Mouse (Mus musculus) urinary bladder, adult 2 months (tissue): Measurements from ENCODE around the gene Tenm2. TPM values are rescaled to one million over a fixed set of nuclear protein-coding genes. Genes with fewer than 3 reads are reported as not detected.

Experiments used
- DNase-seq: peaks from one replicate; pipeline ENCODE4 v3.0.0; 2022; ENCODE audit warnings: low spot score
- polyA plus RNA-seq: library from polyadenylated mRNA; depleted of rRNA; stranded (reverse); fragments of >200 nt; gene quantifications from 2 replicates; pipeline ENCODE4 v1.2.3, GENCODE M21; 2012

The Tenm2 gene
- polyA plus RNA-seq, 1 experiment = 2.2 TPM

DNA sequence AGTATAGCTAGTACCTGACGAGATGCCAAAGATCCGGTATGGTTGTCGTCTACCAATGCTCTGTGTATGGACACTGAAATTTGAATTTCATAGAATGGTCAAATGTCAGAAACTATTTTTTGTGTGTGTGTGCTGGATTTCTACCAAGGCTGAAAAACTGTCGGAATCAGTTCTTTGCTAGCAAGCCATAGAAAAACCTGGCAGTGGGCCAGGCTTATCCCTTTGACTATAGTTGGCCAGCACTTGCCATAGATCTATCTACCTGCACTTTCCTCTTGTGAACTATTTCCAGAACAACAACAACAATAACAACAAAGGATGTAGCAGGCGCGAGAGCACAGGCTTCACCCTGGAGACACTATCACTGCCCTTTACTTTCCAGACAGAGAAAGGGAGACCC is 1098.5 kb downstream of the Tenm2 start:
- no peak for DNase-seq

DNA sequence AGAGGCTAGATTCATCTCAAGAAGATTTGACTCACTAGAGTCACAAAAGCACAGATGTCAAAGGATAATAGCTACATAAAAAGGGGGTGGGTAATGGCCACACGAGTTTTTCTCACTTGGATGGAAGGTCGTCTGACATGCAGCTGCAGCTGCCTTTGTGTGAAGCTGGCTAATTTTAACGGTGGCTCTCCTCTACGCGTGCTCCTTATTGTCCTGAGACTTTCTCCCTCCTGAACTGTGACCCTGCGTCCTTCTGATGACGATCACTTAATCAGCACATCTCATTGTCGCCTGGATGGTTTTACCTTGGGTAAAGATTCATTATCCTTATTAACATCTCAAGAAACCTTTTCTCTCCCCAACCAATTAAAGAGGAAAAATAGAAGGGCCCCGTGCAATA is 1101.1 kb downstream of the Tenm2 start:
- no peak for DNase-seq

DNA sequence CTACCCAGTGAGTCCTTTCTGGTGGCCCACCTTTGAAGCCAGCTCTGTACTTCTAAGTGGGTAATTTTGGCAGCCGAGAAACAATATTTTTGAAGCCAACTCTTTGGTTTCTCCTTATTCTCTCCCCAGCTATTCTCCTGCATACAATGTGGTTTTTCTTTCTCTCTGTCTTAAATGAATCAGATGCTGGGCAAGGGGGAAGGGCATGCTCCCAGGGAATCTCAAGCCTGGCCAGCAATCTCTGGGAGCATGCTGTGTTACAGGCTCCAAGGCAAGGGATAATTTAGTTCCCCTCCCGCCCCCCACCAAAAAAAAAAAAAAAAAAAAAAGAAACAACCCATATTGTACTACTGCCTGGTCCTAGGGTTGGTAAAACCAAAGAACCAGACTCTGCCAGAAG is 1112.5 kb downstream of the Tenm2 start:
- no peak for DNase-seq

DNA sequence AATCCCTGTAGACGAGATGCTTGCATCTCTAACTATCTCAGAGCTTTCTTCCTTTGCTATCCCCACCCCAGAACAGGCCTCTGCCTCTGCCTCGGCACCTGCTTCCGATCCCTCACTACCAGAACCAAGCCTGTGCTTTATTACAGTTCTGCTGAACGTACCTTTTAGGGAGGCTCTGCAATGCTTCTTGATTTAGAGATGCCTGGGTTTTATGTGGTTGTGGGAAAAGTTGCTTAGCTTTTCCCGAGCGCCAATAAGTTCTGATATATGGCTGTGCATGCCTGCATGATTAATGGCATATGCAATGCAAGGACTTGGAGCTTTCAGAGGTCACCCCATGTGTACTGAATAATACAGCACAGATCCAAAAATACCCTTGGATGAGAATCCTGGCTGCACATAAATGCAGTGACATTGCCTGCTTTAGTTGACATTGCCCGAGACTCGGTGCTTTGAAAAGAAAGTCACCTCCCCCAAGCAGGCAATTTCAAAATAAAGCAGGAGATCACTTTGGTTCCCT is 1114.3 kb downstream of the Tenm2 start:
- no peak for DNase-seq

DNA sequence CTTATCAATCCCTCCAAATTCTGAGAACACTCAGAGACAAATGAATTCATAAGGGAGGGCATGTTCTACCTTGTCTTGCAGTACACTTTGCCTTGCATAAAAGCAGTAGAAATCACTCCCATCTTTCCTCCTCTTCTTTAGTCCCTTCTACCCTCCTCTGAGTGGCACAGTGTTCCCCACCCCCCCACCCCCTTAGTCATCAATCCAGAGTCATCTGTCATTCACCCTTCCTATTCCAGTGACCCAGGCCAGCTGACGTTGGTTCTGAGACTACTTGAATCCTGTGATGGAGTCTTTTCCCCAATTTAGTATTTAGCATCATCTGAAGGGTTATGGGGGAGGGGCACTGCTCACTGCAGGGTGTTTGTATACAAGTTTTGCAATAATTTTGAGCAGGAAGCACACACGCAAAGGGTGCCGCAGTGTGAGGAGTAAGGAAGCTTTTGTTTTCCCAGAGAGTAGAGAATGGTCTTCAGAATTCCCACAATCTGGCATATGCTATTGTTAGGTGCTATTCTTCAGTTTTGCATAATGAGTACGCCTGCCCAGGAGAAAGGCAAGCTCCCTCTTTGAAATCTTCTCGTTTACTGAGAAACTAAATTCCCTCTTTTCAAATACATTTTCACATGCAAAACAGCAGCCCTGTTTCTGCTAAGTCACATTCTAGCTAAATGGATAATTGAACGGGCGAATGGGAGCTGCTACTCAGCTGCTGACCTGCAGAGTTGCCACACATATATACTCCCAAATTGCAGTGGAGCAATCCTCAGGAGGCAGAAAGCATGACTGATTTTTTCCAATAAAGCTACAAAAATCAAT is 1115.0 kb downstream of the Tenm2 start:
- DNase-seq = no peak

DNA sequence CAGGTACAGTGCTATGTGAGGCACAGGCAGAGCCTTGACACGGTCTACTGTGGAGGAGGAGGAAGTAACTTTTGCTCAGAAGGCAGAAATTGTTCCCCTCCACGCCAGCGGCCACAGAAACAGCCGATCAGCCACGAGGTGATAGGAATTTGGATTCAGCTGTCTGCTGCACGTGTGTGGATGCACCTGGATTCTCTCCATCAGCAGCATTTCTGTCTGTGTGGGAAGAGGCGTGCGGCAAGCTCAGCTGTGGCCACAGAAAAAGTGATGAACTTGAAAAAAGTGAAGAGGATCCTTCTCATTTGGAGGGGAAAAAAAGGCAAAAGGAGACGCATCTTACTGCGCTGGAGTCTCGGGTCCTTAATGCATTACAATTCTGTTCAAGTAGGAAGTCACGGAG is 1122.4 kb downstream of the Tenm2 start:
- no peak for DNase-seq

DNA sequence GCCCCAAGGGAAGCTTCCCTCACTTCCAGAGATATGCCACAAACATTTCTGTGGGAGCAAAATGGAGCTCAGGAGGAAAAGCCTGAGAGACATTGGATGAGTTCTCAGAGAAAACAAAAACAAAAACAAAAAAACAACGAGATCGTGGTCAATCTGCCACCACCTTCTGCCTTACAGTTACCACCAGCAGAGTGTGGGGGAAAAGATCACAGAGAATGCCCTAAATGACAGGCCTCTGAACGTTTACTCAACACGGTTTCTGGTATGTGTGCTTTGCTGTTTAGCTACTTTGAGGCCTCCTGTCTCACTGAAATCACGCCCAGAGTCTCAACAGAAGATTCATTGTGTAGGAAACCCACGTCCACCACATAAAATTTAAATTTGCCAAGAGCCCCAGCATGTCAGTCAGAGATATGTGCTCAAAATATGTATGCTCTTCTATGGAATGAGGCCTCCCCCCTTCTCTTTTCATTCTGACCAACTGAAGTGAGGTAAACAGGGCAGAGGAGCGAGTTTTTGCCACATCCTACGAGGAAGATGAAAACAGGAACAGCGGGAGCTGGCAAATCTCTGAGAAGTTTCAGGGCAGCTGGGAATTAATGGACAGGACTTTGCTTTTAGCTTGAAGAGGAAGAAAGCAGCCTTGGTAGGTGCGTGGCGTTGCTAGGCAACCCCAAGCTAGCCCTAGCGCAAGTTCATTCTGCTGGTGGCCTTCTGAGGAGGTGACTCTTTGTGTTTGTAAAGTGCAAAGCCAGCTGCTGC is 1126.6 kb downstream of the Tenm2 start:
- DNase-seq = no peak

DNA sequence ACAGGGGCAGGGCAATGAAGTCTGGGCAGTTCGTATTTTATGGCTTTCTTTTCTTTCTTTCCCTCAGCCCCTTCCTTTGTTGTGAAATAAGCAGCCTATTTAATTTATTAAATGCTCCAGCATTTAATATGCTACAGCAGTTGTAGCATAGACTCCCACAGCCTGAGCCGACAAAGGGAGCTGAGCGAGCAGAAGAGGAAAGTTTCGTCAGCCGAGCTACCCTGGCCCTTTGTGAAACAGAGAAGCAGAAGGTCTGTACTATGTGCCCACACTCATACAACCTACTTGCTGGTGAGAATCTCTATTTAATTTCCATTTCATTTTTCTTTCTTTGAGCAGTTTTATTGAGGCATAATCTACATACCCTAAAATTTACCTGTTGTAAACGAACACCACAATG is 1127.9 kb downstream of the Tenm2 start:
- no peak for DNase-seq

DNA sequence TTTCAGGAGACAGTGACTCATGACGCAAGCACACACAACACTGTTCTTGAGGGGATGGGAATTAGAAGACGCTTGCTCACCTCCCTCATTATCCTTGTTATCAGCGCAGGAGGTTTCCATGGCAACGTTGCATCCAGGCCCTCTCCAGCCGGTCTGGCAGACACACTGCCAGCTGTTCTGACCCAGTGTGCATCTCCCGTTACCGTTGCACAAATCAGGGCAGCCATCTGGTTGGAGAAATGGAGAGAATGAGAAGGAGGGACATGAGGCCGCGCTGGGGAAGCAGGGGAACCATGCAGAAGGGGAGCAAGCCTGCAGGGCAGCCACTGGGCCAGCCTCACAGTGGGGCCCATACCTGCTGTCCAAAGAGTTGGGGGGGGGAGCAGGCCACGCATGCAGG is 1129.1 kb downstream of the Tenm2 start:
- DNase-seq = no peak

DNA sequence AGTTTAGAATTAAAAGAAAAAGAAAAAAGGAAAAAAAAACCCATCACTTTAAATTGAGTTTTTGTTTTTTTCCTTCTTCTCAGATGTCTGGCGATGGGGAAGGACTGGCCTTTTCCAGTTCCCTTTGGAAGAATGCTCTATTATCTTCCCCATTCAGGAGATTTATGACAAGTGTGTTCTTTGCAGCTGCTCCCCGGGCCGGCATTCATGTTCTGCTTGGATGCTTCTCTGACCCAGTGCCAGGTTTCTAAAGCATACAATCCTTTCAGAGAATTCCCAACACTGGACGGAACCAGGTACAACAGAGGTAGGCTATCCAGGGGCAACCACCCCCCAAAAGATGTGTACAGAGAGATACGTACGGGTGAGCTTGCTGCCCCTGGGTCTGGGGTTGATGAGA is 1132.2 kb downstream of the Tenm2 start:
- no peak for DNase-seq

DNA sequence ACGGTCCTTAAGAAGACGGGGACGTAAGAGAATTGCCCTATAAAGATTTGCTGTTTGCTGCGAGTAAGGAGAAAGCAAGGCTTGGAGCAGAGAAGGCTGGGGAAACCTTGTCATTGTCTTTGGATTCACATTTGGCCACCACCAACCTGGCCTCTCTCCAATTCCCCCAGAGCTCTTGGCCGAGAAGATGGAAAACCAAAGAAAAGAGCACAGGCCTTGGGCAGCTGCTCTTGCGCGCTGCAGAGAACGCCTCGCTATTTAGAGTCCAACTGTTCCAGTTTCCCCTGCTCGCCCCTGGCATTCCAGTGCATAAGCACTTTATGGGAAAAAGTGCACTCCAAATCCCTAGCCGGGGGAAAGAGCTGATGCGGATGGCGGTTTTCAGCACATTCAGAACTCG is 1139.5 kb downstream of the Tenm2 start:
- no peak for DNase-seq

DNA sequence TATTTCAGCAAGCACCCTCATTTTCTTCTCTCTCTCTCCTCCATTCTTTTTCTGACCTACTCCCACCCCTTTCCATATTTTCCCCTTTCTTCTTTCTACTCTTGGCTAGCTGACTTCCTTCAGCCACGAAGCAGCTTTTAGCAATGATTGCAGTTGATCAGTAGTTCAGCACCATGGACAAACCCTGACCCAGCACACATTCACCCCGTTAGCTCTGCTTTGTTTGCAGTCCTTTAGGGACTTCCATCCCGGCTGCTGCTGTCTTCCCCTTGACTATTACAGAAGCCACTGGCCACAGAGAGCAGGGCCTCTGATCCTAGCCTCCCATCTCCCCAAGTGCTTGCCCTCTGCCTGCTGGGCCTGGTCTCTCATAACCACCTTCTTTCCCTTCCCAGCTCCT is 1145.6 kb downstream of the Tenm2 start:
- DNase-seq = no peak

DNA sequence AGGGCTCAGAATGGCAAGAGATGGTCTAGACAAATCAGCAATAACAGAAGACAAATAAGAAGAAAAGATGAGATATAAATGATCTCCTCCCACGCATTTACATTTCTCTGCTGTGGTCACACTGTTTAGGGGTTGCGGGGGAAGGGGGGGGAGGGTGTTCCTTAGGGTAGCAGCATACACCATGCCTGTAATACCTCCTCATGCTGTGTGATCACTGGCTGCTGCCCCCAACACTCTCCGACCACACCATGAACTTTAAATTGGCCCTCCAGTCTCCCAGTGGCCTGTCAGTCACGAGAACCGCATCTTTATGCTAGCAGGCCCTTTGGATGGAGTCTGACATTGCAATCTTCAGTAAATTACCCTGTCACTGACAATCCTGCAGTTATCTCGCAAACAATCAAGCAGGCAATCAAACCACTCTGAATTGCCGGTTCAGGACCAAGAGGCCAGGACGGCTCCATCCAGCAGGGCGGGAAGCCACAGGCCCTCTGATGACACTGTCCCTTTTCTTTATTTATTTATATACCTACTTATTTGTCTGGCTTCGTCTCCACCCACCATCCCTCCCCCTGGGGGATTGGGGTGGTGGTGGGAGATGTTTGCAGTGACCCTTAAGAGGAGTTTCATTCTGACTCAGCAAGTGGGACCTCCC is 1154.2 kb downstream of the Tenm2 start:
- no peak for DNase-seq

DNA sequence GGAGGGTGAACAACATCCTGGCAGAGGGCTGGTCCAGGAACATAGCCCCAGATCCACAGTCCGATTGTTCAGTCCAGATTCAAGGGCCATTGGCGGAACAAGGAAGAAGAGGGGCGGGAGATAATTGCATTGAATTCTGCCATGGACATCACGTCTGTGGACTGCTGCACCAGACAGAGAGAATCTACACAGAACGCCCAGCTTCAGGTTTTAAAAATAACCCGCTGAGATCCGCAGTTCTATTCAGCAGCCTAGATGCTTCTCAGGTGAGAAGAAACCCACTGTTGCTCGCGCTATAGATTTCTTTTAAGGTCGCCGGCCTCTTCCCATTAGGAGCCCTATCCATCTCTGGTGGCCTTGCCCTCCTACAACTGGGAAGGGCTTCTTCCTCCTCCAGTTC is 1155.0 kb downstream of the Tenm2 start:
- no peak for DNase-seq

DNA sequence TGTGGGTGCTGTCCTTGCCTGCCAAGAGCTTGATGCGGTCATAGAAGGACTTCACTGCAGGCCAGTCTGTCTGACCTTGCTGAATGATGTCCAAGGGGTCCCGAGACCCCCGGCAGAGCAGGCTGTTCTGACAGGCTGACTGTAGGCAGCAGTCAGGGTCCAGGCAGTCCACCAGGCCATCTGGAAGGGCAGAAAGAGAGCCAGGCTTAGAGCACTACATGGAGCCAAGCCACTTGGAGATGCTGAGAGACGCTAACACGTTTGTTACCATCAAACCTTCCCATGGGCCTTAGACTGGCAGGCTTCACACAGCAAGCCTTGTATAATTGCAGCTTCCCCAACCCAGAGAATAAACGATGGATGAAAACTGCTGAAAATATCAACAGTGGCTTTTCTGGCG is 1157.4 kb downstream of the Tenm2 start:
- no peak for DNase-seq

DNA sequence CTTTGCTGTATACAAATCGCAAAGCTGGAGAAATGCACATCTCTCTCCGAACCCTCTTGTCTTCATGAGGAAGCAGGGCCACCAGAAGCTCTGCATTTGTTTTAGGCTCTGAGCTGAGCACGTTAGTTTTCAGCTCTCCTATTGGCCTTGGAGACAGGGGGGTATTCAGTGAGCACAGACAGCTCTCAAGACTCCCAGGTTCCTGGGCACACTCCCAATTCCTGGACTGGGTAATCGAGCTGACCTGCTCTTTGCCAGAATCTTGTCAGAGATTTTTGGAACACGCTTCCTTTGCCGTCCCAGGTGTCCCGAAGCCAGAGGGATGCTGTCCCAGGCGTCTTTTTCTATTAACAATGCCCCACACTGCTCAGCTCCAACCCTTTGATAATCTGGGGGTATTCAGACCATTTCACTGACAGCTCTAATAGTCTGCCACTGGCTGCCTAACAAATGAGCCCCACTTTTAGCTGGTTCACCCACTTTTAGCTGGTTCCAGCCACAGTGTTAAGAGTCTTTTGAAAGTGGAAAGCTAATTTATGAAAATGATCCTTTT is 1161.7 kb downstream of the Tenm2 start:
- no peak for DNase-seq

DNA sequence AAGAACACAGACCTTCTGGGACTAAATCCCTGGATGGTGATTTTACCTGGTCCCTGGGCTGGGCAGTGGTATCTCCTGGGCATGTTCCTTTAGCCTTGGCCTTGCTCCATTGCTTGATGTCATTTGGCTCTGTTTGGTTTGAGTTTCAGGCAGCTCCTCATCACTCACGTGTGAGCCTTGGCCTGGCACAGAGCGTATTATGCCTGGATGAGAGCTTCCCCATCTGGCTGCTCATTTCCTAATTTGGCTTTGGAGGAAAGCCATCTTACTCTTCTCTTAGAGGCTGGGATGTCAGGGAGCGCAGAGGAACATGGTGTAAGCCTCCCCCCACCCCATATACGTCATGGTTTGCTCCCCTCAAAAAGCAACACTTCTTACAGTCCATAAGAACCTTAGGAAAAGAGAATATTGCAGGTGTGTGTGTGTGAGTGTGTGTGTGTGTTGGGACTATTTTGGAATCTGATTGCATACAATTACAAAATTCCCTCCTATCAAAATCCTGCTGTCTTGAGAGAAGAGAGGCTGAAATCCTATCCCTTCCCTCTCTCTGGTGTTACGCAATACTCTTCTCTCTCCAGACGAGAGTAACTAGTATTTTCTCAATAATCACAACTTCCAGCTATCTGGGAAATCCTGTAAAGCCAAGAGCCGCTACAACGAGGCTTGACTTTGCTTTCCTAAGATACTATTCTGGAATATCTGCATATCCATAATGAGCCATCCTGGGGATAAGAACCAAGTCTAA is 1162.5 kb downstream of the Tenm2 start:
- no peak for DNase-seq

DNA sequence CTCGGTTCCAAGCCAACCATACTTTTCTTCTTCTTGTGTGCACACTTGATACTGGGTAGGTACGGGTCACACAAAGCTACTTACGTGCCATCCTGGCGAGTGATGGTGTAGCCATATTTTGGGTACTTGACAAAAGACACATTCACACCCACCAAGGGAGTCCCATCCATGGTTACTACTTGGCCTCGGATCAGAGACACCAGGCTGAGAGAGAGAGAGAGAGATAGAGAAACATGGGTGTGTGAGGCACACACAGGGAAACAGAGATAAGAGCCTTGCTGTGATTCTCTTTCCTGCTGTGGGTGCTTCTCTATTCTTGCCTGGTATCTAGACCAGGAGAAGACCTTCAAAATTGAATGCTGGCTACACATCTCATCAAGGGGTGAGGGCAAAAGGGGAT is 1163.1 kb downstream of the Tenm2 start:
- no peak for DNase-seq

DNA sequence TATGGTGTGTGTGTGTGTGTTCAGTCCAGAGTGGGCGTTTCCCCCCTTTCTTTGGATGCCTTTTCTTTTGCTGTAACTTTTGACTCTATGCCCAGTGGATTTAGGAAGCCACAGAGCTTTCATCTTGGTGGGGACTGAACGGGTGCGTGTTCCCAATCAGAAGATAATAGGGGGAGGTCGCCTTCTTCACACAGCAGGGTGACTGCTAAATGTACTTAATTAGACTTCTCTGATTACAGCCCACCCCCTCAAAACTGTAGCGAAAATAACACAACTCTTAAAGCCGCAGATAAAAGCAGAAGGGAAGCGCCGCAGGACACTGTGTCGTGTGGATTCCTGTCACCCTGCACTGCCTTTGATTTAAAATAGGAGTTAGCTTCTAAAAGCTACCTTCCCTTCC is 1163.7 kb downstream of the Tenm2 start:
- DNase-seq = no peak

DNA sequence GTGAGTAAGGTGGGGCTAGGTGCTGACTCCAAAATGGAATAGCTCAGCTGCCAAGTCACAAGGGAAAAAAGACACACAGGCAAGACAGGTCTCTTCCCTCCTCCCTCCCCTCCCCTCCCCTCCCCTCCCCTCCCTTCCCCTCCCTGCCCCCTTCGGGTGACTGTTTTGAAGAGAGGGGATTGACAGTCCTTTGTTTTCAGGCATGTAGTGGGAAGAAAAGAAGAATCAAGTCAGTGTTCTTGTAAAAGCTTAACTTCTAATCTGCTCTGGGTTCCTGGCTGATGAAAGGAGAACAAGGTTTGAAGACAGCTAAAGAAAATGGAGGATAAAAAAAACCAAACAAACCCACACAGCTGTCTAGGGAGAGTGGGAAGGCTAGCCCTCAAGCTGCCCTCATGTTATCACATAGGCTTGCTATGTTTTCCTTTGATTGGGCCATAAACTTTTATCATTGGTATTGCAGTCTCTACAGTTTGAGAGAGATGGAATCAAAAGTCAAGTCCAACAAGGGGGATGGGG is 1176.4 kb downstream of the Tenm2 start:
- no peak for DNase-seq

DNA sequence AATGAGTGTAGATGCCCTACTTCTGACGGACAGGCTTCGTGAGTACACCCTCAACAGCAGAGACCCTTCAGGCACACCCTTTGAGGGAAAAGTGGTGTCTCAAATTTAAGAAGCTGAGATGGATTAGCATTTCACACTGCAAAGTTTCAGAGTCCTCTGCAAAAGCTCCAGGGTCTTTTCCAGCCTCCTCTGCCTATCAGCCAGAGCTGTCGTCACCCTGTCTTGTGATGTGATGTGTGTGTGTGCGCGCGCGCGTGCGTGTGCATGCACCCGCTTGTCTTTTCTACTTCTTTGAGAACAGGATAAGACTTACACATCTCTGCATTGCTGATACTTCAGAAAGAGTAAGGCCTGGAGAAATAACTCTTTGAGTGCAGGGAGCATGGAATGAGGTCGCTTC is 1179.2 kb downstream of the Tenm2 start:
- no peak for DNase-seq
